Comparison of ENCODE assay signal across 16 mouse cellular contexts in genomic region chrX:95156833-95157386, GRCm38 (mm10). TPM values are rescaled to one million over a fixed set of nuclear protein-coding genes. Genes with fewer than 3 reads are reported as not detected.
A peak's percentile ranks its signal among the peaks of the same experiment; 100 is the strongest.
DNase-seq lines count a peak whose midpoint lies in the region; ATAC-seq and TF ChIP-seq lines count a peak whose summit lies in the region.
"Had no signal": no experiment of that assay in that cellular context is flagged by ENCODE, and none has a peak within 500 bp of the region (broad histone marks: within the 10 kb centered on the region; RNA-seq: fewer than 3 reads in every experiment).

No protein-coding gene starts in this region.

- H3K36me3 ChIP-seq in hindbrain, embryonic 16.5 days (ENCODE audit: control insufficient read depth, insufficient read depth, low read length) = no peaks in the 10 kb centered on the region
- H3K36me3 ChIP-seq in hindbrain, embryonic 13.5 days = no peaks in the 10 kb centered on the region
- H3K36me3 ChIP-seq in liver, embryonic 12.5 days = no peaks in the 10 kb centered on the region
- H3K36me3 ChIP-seq: heart, embryonic 12.5 days; hindbrain, embryonic 10.5 days; liver, embryonic 15.5 days had no signal

- peak in 1 of 2 experiments; percentile 24 for DNase-seq in cerebellum, adult 2 months
- DNase-seq in gastrocnemius, adult 8-10 months (ENCODE audit: low spot score in 2 of 2) = no peak
- DNase-seq: gastrocnemius, postnatal 10 days; kidney, adult 11 months; kidney, postnatal 25 days; thymus, adult 2 months had no signal

- H3K9ac ChIP-seq in hindbrain, embryonic 16.5 days (ENCODE audit: low read depth, low read length) = no peak overlapping the region
- H3K9ac ChIP-seq in hindbrain, embryonic 13.5 days = no peak overlapping the region
- no peak overlapping the region for H3K9ac ChIP-seq in liver, embryonic 12.5 days
- H3K9ac ChIP-seq: heart, embryonic 12.5 days; liver, embryonic 15.5 days had no signal

- no peak overlapping the region for H3K27ac ChIP-seq in hindbrain, embryonic 16.5 days (ENCODE audit: low read depth, low read length)
- no peak overlapping the region for H3K27ac ChIP-seq in hindbrain, embryonic 13.5 days
- peak overlapping the region; percentile 28 for H3K27ac ChIP-seq in cerebellum, adult 2 months (ENCODE audit: insufficient read depth, low read length)
- H3K27ac ChIP-seq in cortical plate, adult 2 months (ENCODE audit: insufficient read depth, low read length) = peak overlapping the region; percentile 77
- H3K27ac ChIP-seq in olfactory bulb, adult 2 months (ENCODE audit: insufficient read depth, low read depth, low read length) = peak overlapping the region; percentile 90
- no peak overlapping the region for H3K27ac ChIP-seq in liver, embryonic 12.5 days
- H3K27ac ChIP-seq: hindbrain, embryonic 10.5 days; liver, embryonic 15.5 days had no signal

- 0 out of 2 replicates have a peak, but pooled peaks have one; percentile 24 for ATAC-seq in hindbrain, embryonic 16.5 days
- ATAC-seq in hindbrain, embryonic 13.5 days (ENCODE audit: low FRiP score) = no peak
- ATAC-seq in monocyte, adult 5-6 weeks (replicated peaks; ENCODE audit: insufficient number of reproducible peaks, low FRiP score, low TSS enrichment, poor library complexity, severe bottlenecking) = no peak
- no peak for ATAC-seq in liver, embryonic 12.5 days

- H3K4me1 ChIP-seq in hindbrain, embryonic 16.5 days (ENCODE audit: control insufficient read depth, insufficient read depth, low read depth, low read length) = no peaks in the 10 kb centered on the region
- peaks cover 12% of the 10 kb centered on the region for H3K4me1 ChIP-seq in hindbrain, embryonic 13.5 days (replicated peaks)
- H3K4me1 ChIP-seq in cerebellum, adult 2 months (ENCODE audit: control insufficient read depth, insufficient read depth, low read length) = peaks cover 10% of the 10 kb centered on the region; the same call in 1 of the 2 replicates
- H3K4me1 ChIP-seq in cortical plate, adult 2 months (ENCODE audit: control insufficient read depth, insufficient read depth, low read length) = peaks cover 1% of the 10 kb centered on the region
- H3K4me1 ChIP-seq in olfactory bulb, adult 2 months (ENCODE audit: control insufficient read depth, insufficient read depth, low read length) = peaks cover 9% of the 10 kb centered on the region; the same call in 1 of the 2 replicates
- no peaks in the 10 kb centered on the region for H3K4me1 ChIP-seq in liver, embryonic 12.5 days
- H3K4me1 ChIP-seq: heart, embryonic 12.5 days; liver, embryonic 15.5 days had no signal

- H3K4me2 ChIP-seq in hindbrain, embryonic 16.5 days (ENCODE audit: low read length) = no peak overlapping the region
- no peak overlapping the region for H3K4me2 ChIP-seq in hindbrain, embryonic 13.5 days
- no peak overlapping the region for H3K4me2 ChIP-seq in liver, embryonic 12.5 days
- H3K4me2 ChIP-seq: heart, embryonic 12.5 days; liver, embryonic 15.5 days had no signal

- 37% methylated on average over 9 of the region's 9 CpGs for WGBS in hindbrain, embryonic 16.5 days
- 50% methylated on average over 9 of the region's 9 CpGs for WGBS in hindbrain, embryonic 13.5 days
- WGBS in cerebellum, adult 2 months = 29% methylated on average over 9 of the region's 9 CpGs
- WGBS in olfactory bulb, adult 2 months = 27% methylated on average over 9 of the region's 9 CpGs
- 53% methylated on average over 9 of the region's 9 CpGs for WGBS in liver, embryonic 12.5 days (ENCODE audit: insufficient replicate concordance)

- no peak for TF ChIP-seq POLR2A in cerebellum, adult 2 months (IDR thresholded peaks at IDR 0.05; ENCODE audit: borderline replicate concordance, insufficient read depth, low read length)
- TF ChIP-seq POLR2A in cortical plate, adult 2 months (IDR thresholded peaks at IDR 0.05; ENCODE audit: extremely low read depth, insufficient read depth, low read length) = no peak
- TF ChIP-seq POLR2A in olfactory bulb, adult 2 months (IDR thresholded peaks at IDR 0.05; ENCODE audit: insufficient read depth, low read depth, low read length) = no peak

- TF ChIP-seq CTCF in cerebellum, adult 2 months (IDR thresholded peaks at IDR 0.05; ENCODE audit: borderline replicate concordance, insufficient read depth, low read depth, low read length) = no peak
- TF ChIP-seq CTCF in cortical plate, adult 2 months (IDR thresholded peaks at IDR 0.05; ENCODE audit: extremely low read depth, insufficient read depth, low read length) = no peak
- no peak for TF ChIP-seq CTCF in olfactory bulb, adult 2 months (IDR thresholded peaks at IDR 0.05; ENCODE audit: insufficient read depth, low read depth, low read length)

- H3K4me3 ChIP-seq in hindbrain, embryonic 16.5 days (ENCODE audit: low read length) = no peak overlapping the region
- no peak overlapping the region for H3K4me3 ChIP-seq in hindbrain, embryonic 13.5 days
- no peak overlapping the region for H3K4me3 ChIP-seq in cerebellum, adult 2 months (replicated peaks; ENCODE audit: insufficient read depth, low read depth, low read length)
- no peak overlapping the region for H3K4me3 ChIP-seq in cortical plate, adult 2 months (ENCODE audit: insufficient read depth, low read length)
- no peak overlapping the region for H3K4me3 ChIP-seq in olfactory bulb, adult 2 months (ENCODE audit: insufficient read depth, low read depth, low read length)
- no peak overlapping the region for H3K4me3 ChIP-seq in liver, embryonic 12.5 days
- H3K4me3 ChIP-seq: erythroblast, embryonic 14.5 days; heart, embryonic 12.5 days; hindbrain, embryonic 10.5 days; liver, embryonic 15.5 days had no signal

- 0 out of 2 replicates have a peak, but pooled peaks cover 2% of the 10 kb centered on the region for H3K27me3 ChIP-seq in hindbrain, embryonic 16.5 days (replicated peaks; ENCODE audit: control insufficient read depth, insufficient read depth, low read length)
- H3K27me3 ChIP-seq in hindbrain, embryonic 13.5 days = 0 out of 2 replicates have a peak, but pooled peaks cover 2% of the 10 kb centered on the region
- no peaks in the 10 kb centered on the region for H3K27me3 ChIP-seq in cerebellum, adult 2 months (ENCODE audit: control insufficient read depth, insufficient read depth, low read length)
- 0 out of 2 replicates have a peak, but pooled peaks cover 6% of the 10 kb centered on the region for H3K27me3 ChIP-seq in liver, embryonic 12.5 days (replicated peaks)
- H3K27me3 ChIP-seq: heart, embryonic 12.5 days had no signal

- no peaks in the 10 kb centered on the region for H3K9me3 ChIP-seq in hindbrain, embryonic 16.5 days (ENCODE audit: control insufficient read depth, low read length)
- H3K9me3 ChIP-seq in hindbrain, embryonic 13.5 days = no peaks in the 10 kb centered on the region
- no peaks in the 10 kb centered on the region for H3K9me3 ChIP-seq in liver, embryonic 12.5 days (replicated peaks)
- H3K9me3 ChIP-seq: heart, embryonic 12.5 days; hindbrain, embryonic 10.5 days; liver, embryonic 15.5 days had no signal

RNA-seq across cellular contexts. Expression of gene Arhgef9, which starts 39.7 kb away (rescaled TPM):
- polyA plus RNA-seq in hindbrain, embryonic 16.5 days (2015; fragmentation: Nextera tagmentation; extraction: Ambion mirVana) = 47.7 and 48.0 TPM in 2 replicates
- polyA plus RNA-seq in hindbrain, embryonic 13.5 days (2015; fragmentation: Nextera tagmentation; extraction: Ambion mirVana) = 43.9 and 45.6 TPM in 2 replicates
- 106 and 114 TPM in 2 replicates for polyA plus RNA-seq in cerebellum, adult 2 months (2012; rRNA removed)
- 161 and 169 TPM in 2 replicates for polyA plus RNA-seq in cortical plate, adult 2 months (2012; rRNA removed)
- polyA plus RNA-seq in olfactory bulb, adult 2 months (2012; ENCODE audit: insufficient read depth, insufficient read length, low replicate concordance, missing spikeins) = 190 TPM in 1 of 2 replicates, not detected in the other
- total RNA-seq in monocyte, adult 5-6 weeks (2017) = 0.53 to 2.9 TPM in 2 of 3 replicates, not detected in the other
- 1.7 and 2.2 TPM in 2 replicates for polyA plus RNA-seq in liver, embryonic 12.5 days (2016; fragmentation: Nextera tagmentation; extraction: Ambion mirVana)
- total RNA-seq in gastrocnemius, adult 8-10 months (2022) = 10 to 100 TPM; 13.4 to 14.3 (median 14.0) TPM
- polyA plus RNA-seq: erythroblast, embryonic 14.5 days had no signal

Comparison
In these comparisons a context has a peak if more than half of its experiments do, and no peak if none do; other contexts are left out.
1. H3K27ac ChIP-seq: peak in cerebellum, adult 2 months (single experiment), cortical plate, adult 2 months (single experiment) and olfactory bulb, adult 2 months (single experiment); none in hindbrain, embryonic 16.5 days (single experiment), hindbrain, embryonic 13.5 days (single experiment) and liver, embryonic 12.5 days (single experiment).
2. RNA of gene Arhgef9, which starts 39.7 kb away (polyA plus RNA-seq): 161 to 169 TPM in cortical plate, adult 2 months, 106 to 114 TPM in cerebellum, adult 2 months, 190 TPM in olfactory bulb, adult 2 months, 47.7 to 48.0 TPM in hindbrain, embryonic 16.5 days and 43.9 to 45.6 TPM in hindbrain, embryonic 13.5 days; 1.7 to 2.2 TPM in liver, embryonic 12.5 days; every median in the first group is over 10 times any median in the second.